Mouse (Mus musculus) central nervous system, embryonic 11.5 days (tissue): ENCODE measurements around the gene Olfr395. TPM values are rescaled to one million over a fixed set of nuclear protein-coding genes. Genes with fewer than 3 reads are reported as not detected.

Source experiments
- polyA plus RNA-seq: library from polyadenylated mRNA; depleted of rRNA; stranded (reverse); fragments of >200 nt; gene quantifications from 2 replicates; pipeline ENCODE4 v1.2.3, GENCODE M21; 2012; rRNA removed

The Olfr395 gene
- polyA plus RNA-seq: not detected in 2 replicates

DNA sequence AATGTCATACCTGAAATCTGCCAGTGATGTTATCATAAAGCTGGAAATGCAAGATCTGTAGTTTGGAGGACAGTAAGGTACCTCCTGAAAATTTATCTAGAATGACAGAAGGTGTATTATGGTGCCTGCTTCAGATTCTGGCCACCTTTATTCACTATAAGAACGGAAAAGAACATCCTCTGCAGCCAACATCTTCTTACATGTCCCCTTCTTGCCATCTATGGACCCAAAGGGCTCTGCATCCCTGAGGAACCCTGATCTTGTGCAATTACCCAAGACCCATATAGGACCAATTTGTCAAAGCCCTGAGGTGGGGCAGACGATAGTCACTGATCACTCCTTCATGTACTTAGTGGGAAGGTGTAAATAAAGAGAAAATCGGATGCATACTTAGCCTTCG lies at the start of gene Olfr395:
TSS of gene Olfr395 (minus strand) at position 101 of the 400 bp plus-strand sequence.

DNA sequence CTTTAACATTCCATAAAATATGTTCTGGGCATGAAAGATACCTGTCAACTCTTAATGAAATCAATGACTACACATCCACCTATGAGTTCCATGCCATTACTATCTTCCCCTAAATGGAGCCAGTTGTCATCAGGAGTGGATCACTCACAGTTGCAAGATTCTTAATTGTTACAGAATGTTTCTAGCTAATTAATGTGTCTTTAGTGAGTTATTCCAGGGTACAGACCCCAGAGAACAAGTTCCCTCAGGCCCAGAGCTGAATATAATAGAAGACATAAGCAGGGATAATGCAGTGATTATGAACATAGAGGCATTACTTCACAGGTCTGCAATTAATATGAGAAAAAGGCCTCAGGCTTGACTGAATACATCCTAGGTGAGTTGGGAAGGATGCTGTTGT lies 27.3 kb upstream of the Olfr395 start, which contains the start of gene Olfr23:
TSS of gene Olfr23 (plus strand) at position 301 of the 400 bp plus-strand sequence.

DNA sequence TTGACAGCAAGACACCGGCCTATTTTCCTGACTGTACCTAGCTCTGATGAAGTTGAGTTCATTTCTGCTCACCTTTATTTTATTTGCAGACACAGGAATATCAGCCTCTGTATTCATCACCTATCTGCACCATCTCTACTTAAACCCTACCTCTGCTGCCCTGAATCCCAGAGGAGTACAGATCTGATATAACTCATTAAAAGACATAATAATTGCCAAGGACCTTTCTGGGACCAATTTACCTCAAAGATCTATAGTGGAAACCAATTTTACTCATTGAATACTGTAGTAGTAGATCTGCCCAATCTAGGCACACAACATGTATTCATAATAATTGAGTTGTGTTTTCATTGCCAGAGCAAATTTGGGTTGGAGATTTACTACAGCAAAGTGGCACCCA lies 18.4 kb downstream of the Olfr395 start, which contains the start of gene Olfr394:
TSS of gene Olfr394 (minus strand) at position 101 of the 400 bp plus-strand sequence.

Other genes starting within 250 kb of the Olfr395 start
- not detected in 2 replicates for gene Zfp735, start 220.5 kb downstream of the Olfr395 start, polyA plus RNA-seq
- not detected in 2 replicates for gene Olfr389, start 128.6 kb downstream of the Olfr395 start, polyA plus RNA-seq
- gene Olfr390, start 126.3 kb downstream of the Olfr395 start, polyA plus RNA-seq: not detected in 2 replicates
- not detected in 2 replicates for gene Olfr391-ps, start 106.2 kb downstream of the Olfr395 start, polyA plus RNA-seq
- gene Olfr392, start 92.2 kb downstream of the Olfr395 start, polyA plus RNA-seq: not detected in 2 replicates
- gene Olfr393, start 57.8 kb downstream of the Olfr395 start, polyA plus RNA-seq: not detected in 2 replicates
- not detected in 2 replicates for gene Olfr394, start 18.5 kb downstream of the Olfr395 start, polyA plus RNA-seq
- not detected in 2 replicates for gene Olfr23, start 27.4 kb upstream of the Olfr395 start, polyA plus RNA-seq
- gene Olfr397, start 51.5 kb upstream of the Olfr395 start, polyA plus RNA-seq: not detected in 2 replicates
- not detected in 2 replicates for gene Olfr398, start 81.1 kb upstream of the Olfr395 start, polyA plus RNA-seq
- not detected in 2 replicates for gene Olfr139, start 147.3 kb upstream of the Olfr395 start, polyA plus RNA-seq
- gene Olfr399, start 147.3 kb upstream of the Olfr395 start, polyA plus RNA-seq: not detected in 2 replicates
- gene Zfp616, start 160.7 kb upstream of the Olfr395 start, polyA plus RNA-seq: not detected in 2 replicates
- not detected in 2 replicates for gene Olfr401, start 204.4 kb upstream of the Olfr395 start, polyA plus RNA-seq
- gene Olfr402, start 244.2 kb upstream of the Olfr395 start, polyA plus RNA-seq: not detected in 2 replicates